Comparison of ENCODE assay signal across 10 mouse cellular contexts in the genomic region with DNA sequence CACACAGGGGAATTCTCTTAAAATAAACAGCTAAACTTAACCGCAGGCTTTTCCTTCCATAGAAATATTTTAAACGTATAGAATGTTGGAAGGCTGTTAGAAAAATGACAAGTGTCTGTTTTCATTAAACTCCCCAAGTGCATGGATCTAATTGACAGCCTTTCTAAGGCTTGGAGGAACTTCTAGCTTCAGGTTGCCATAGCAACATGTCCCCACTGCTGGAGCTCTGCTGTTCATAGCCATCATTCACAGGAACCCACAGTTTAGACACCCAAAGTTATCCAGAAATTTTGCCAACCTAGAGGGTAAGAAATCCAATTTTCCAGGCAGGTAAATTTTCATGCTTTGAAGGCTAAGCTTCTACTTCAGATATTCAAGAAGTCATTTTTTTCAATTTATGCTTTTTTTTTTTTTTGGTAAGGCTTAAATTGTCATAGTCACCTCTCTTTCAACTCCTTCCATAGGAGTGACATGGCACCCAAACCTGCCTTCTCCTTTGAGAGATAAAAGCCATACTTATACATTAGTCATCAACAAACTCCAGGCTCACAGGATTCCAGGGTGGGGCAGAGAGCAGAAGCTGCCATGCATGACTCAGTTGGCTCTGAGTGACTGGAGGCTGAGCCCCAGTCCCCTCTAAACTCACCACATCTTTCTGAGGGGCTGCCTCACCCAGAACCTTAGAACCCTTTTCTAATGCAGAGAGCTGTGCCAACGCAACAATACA.
DNase-seq lines count a peak whose midpoint lies in the region; ATAC-seq and TF ChIP-seq lines count a peak whose summit lies in the region.
"Had no signal": no experiment of that assay in that cellular context is flagged by ENCODE, and none has a peak within 500 bp of the region (broad histone marks: within the 10 kb centered on the region; RNA-seq: fewer than 3 reads in every experiment).

No protein-coding gene starts in this region.

- no peak overlapping the region for H3K4me3 ChIP-seq in hindbrain, embryonic 12.5 days
- no peak overlapping the region for H3K4me3 ChIP-seq in hindbrain, embryonic 14.5 days (replicated peaks; ENCODE audit: low read length)
- no peak overlapping the region for H3K4me3 ChIP-seq in C2C12 (ENCODE audit: insufficient read depth, poor library complexity, severe bottlenecking)
- no peak overlapping the region for H3K4me3 ChIP-seq in liver, embryonic 12.5 days

- TF ChIP-seq CTCF in C2C12 (IDR thresholded peaks at IDR 0.05; ENCODE audit: control insufficient read depth, insufficient read depth, insufficient read length): no peak

- H3K9me3 ChIP-seq in hindbrain, embryonic 12.5 days (replicated peaks): no peaks in the 10 kb centered on the region
- H3K9me3 ChIP-seq in hindbrain, embryonic 14.5 days (ENCODE audit: control insufficient read depth, low read length): no peaks in the 10 kb centered on the region
- H3K9me3 ChIP-seq in liver, embryonic 12.5 days (replicated peaks): no peaks in the 10 kb centered on the region

- no peaks in the 10 kb centered on the region for H3K36me3 ChIP-seq in hindbrain, embryonic 12.5 days
- no peaks in the 10 kb centered on the region for H3K36me3 ChIP-seq in hindbrain, embryonic 14.5 days (replicated peaks; ENCODE audit: control insufficient read depth, insufficient read depth)
- no peaks in the 10 kb centered on the region for H3K36me3 ChIP-seq in C2C12 (ENCODE audit: control insufficient read depth, insufficient read depth)
- no peaks in the 10 kb centered on the region for H3K36me3 ChIP-seq in liver, embryonic 12.5 days

- no peak overlapping the region for H3K4me2 ChIP-seq in hindbrain, embryonic 12.5 days (replicated peaks)
- no peak overlapping the region for H3K4me2 ChIP-seq in hindbrain, embryonic 14.5 days (replicated peaks)
- H3K4me2 ChIP-seq in liver, embryonic 12.5 days: no peak overlapping the region
- H3K4me2 ChIP-seq: lung, embryonic 14.5 days had no signal

- H3ac ChIP-seq in C2C12 (ENCODE audit: control insufficient read depth, insufficient read length, low read depth): no peak overlapping the region

- H3K27ac ChIP-seq in hindbrain, embryonic 12.5 days: no peak overlapping the region
- no peak overlapping the region for H3K27ac ChIP-seq in hindbrain, embryonic 14.5 days
- peak overlapping the region; percentile 63 for H3K27ac ChIP-seq in liver, embryonic 12.5 days

- DNase-seq in hindbrain, embryonic 14.5 days (ENCODE audit: low spot score): no peak
- DNase-seq in embryo, embryonic 10.5 days (ENCODE audit: low spot score): peak; percentile 9
- no peak for DNase-seq in spleen, adult 18-20 months
- DNase-seq in cerebellum, postnatal 14 days: no peak
- DNase-seq: heart, postnatal 4 days had no signal

- H3K79me3 ChIP-seq in C2C12 (ENCODE audit: low read depth): no peaks in the 10 kb centered on the region

- no peak overlapping the region for H3K9ac ChIP-seq in hindbrain, embryonic 12.5 days
- no peak overlapping the region for H3K9ac ChIP-seq in hindbrain, embryonic 14.5 days
- no peak overlapping the region for H3K9ac ChIP-seq in liver, embryonic 12.5 days
- H3K9ac ChIP-seq: lung, embryonic 14.5 days had no signal

- ATAC-seq in hindbrain, embryonic 12.5 days (ENCODE audit: low FRiP score): 0 out of 2 replicates have a peak, but pooled peaks have one; percentile 13
- no peak; the same call in 1 of the 2 replicates for ATAC-seq in hindbrain, embryonic 14.5 days (ENCODE audit: low FRiP score)
- peak; percentile 94 for ATAC-seq in liver, embryonic 12.5 days
- ATAC-seq: activated CD4-positive, CD25-positive, alpha-beta regulatory T cell, adult 4 months had no signal

- 72% methylated on average over 3 of the region's 3 CpGs for WGBS in hindbrain, embryonic 12.5 days
- WGBS in hindbrain, embryonic 14.5 days: 65% methylated on average over 3 of the region's 3 CpGs
- WGBS in liver, embryonic 12.5 days (ENCODE audit: insufficient replicate concordance): 74% methylated on average over 3 of the region's 3 CpGs

- H3K79me2 ChIP-seq in C2C12 (ENCODE audit: control insufficient read depth, insufficient read depth): no peaks in the 10 kb centered on the region

- H3K27me3 ChIP-seq in hindbrain, embryonic 12.5 days: no peaks in the 10 kb centered on the region
- no peaks in the 10 kb centered on the region for H3K27me3 ChIP-seq in hindbrain, embryonic 14.5 days (ENCODE audit: control insufficient read depth, insufficient read depth, low read length)
- H3K27me3 ChIP-seq in C2C12 (ENCODE audit: control insufficient read depth, insufficient read depth, insufficient read length): no peaks in the 10 kb centered on the region
- no peaks in the 10 kb centered on the region for H3K27me3 ChIP-seq in liver, embryonic 12.5 days (replicated peaks)

- H3K4me1 ChIP-seq in hindbrain, embryonic 12.5 days: no peaks in the 10 kb centered on the region
- H3K4me1 ChIP-seq in hindbrain, embryonic 14.5 days (replicated peaks; ENCODE audit: control insufficient read depth, insufficient read depth, low read length): no peaks in the 10 kb centered on the region
- H3K4me1 ChIP-seq in liver, embryonic 12.5 days: peaks cover 7% of the 10 kb centered on the region

TF ChIP-seq in C2C12, 6 proteins besides CTCF, POLR2A, EP300 and RAD21:
- TF ChIP-seq MYOG (IDR thresholded peaks at IDR 0.05; ENCODE audit: control insufficient read depth, extremely low read depth, insufficient read length): no peak
- peak; percentile 16 for TF ChIP-seq FOSL1 (IDR thresholded peaks at IDR 0.05; ENCODE audit: insufficient read depth, low read length, poor library complexity, severe bottlenecking)
- TF ChIP-seq CEBPB (IDR thresholded peaks at IDR 0.05; ENCODE audit: low read depth): no peak
